Mouse (Mus musculus) forebrain, embryonic 16.5 days (tissue): Measurements from ENCODE around the gene Map2k3. TPM values are rescaled to one million over a fixed set of nuclear protein-coding genes. Genes with fewer than 3 reads are reported as not detected.
"Not testable (repeated sequence)": the region's sequence is repeated elsewhere in the genome, so short reads cannot be mapped to it uniquely, and the experiment has no call there.

Source experiments
- ATAC-seq: fragments of 200-750 bp; cut with Nextera tagmentation; 2 replicates; pipeline ENCODE4 v1.8.0; 2017; ENCODE audit warnings: mild to moderate bottlenecking, moderate library complexity
- H3K27ac ChIP-seq: fragments of 300-500 bp; sonication (generic); 2 replicates; pipeline ENCODE4 v1.5.1; 2014; ENCODE audit warnings: low read length, control low read depth
- H3K27me3 ChIP-seq: fragments of 300-500 bp; sonication (generic); replicated peaks from 2 replicates; pipeline ENCODE4 v1.6.1; 2014; ENCODE audit warnings: low read length; ENCODE audit not compliant: control insufficient read depth, insufficient read depth
- H3K36me3 ChIP-seq: fragments of 300-500 bp; sonication (generic); 2 replicates; pipeline ENCODE4 v1.6.1; 2014; ENCODE audit not compliant: control insufficient read depth, insufficient read depth
- H3K4me1 ChIP-seq: fragments of 300-500 bp; sonication (generic); replicated peaks from 2 replicates; pipeline ENCODE4 v1.6.1; 2014; ENCODE audit warnings: low read length; ENCODE audit not compliant: control insufficient read depth, insufficient read depth
- H3K4me2 ChIP-seq: fragments of 300-500 bp; sonication (generic); 2 replicates; pipeline ENCODE4 v1.6.1; 2014; ENCODE audit warnings: mild to moderate bottlenecking, low read length, control low read depth
- H3K4me3 ChIP-seq: fragments of 300-500 bp; sonication (generic); replicated peaks from 2 replicates; pipeline ENCODE4 v1.5.1; 2014; ENCODE audit warnings: mild to moderate bottlenecking, low read length, control low read depth
- H3K9ac ChIP-seq: fragments of 300-500 bp; sonication (generic); replicated peaks from 2 replicates; pipeline ENCODE4 v1.6.1; 2014; ENCODE audit warnings: low read depth, low read length, control low read depth
- H3K9me3 ChIP-seq: fragments of 300-500 bp; sonication (generic); 2 replicates; pipeline ENCODE4 v1.6.1; 2016; ENCODE audit warnings: low read length; ENCODE audit not compliant: control insufficient read depth
- WGBS: fragments of 180-500 bp; shearing (Covaris S2); extraction: QIAGEN DNeasy Blood & Tissue Kit; methylation state at CpG from one replicate; pipeline ENCODE4 v1.1.7; 2014; 5-methylcytosine and 5-hydroxymethylcytosine counted together
- polyA plus RNA-seq: library from polyadenylated mRNA; unstranded; fragments of >200 nt; fragmentation: Nextera tagmentation; extraction: Ambion mirVana; gene quantifications from 2 replicates; pipeline ENCODE4 v1.2.1, GENCODE M21; 2015

Map2k3 gene
- 33.6 and 38.1 TPM in 2 replicates for polyA plus RNA-seq

DNA sequence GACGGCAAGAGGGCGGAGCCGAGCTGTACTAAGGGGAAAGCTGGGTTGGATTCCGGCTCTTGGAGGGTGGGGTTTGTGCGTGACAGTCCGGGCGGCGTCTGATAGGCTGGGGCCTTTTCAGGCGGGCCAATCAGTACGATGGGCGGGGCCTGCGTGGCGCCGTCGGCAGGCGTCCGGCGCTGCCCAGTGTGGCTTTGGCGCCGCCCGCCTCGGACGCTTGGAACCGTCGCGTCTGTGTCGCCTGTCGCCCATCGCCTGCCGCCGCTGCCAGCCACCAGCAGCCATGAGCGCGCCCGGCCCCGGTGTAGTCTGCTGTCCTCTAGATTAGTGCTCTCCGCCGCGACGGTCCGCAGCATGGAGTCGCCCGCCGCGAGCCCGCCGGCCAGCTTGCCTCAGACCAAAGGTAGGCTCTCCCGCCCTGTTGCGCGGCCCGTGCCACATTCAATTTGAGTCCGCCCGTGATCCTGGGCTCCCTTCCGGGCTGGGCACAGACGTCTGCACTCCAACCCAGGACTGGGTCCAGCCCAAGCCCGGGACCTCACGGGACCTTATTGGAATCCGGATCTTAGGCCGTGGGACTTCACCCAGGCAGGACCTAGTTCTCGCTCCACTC, at the start of gene Map2k3:
Gene Map2k3, plus strand, starts transcription at position 165 of the 613 bp plus-strand sequence.
- no peaks in the 10 kb centered on the region for H3K36me3 ChIP-seq
- H3K4me3 ChIP-seq: peak within 1 kb of the TSS; percentile 93
- peak within 1 kb of the TSS; percentile 83 for H3K9ac ChIP-seq
- peaks cover 26% of the 10 kb centered on the region for H3K4me1 ChIP-seq
- under 1% methylated on average over 58 of the region's 59 CpGs for WGBS
- peak; percentile 98 for ATAC-seq
- H3K27ac ChIP-seq: peak within 1 kb of the TSS; percentile 59; the same call in 1 of the 2 replicates
- no peaks in the 10 kb centered on the region for H3K9me3 ChIP-seq
- peak within 1 kb of the TSS; percentile 92 for H3K4me2 ChIP-seq
- no peaks in the 10 kb centered on the region for H3K27me3 ChIP-seq

DNA sequence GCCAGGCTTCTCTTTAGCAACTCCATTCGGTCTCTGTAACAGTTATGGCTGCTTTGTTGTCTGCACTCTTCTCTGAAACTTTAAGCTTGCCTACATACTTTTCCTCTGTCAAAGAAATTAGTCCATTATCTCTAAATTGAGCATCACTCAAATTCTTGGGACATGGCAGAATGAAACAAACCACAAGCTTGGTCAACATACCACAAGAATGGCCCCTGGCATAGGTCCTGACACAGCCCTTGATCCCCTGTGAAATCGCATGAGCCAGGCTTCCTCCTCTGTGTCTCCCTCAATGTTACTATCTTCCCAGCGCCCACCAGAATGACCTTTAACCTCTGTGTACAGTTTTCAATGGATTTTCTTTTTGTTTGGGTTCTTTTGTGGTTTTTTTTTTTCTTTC, 49.4 kb upstream of the Map2k3 start:
- Histone ChIP-seq H3K4me1 (peaks cover 10% of the 10 kb centered on the region), H3K9ac (no peak overlapping the region), H3K4me2 (no peak overlapping the region), H3K27ac (no peak overlapping the region), H3K9me3 (no peaks in the 10 kb centered on the region), H3K27me3 (no peaks in the 10 kb centered on the region), H3K36me3 (no peaks in the 10 kb centered on the region), H3K4me3 (no peak overlapping the region)
- ATAC-seq: no peak
- WGBS: 74% methylated on average over 3 of the region's 3 CpGs

GRCm38 (mm10) chr11:60886986-60887385, 44.8 kb upstream of the Map2k3 start:
- H3K9me3 ChIP-seq, ATAC-seq, H3K4me2 ChIP-seq, H3K27me3 ChIP-seq, H3K4me3 ChIP-seq, H3K27ac ChIP-seq, H3K9ac ChIP-seq, H3K4me1 ChIP-seq, H3K36me3 ChIP-seq: not testable (repeated sequence)
- WGBS: 78% methylated on average over 2 of the region's 3 CpGs

- no peaks in the 10 kb centered on the region for H3K36me3 ChIP-seq
- no peak overlapping the region for H3K4me2 ChIP-seq
- H3K27me3 ChIP-seq: no peaks in the 10 kb centered on the region
- no peak for ATAC-seq
- no peak overlapping the region for H3K4me3 ChIP-seq
- H3K9me3 ChIP-seq: no peaks in the 10 kb centered on the region
- H3K27ac ChIP-seq: no peak overlapping the region
- no peaks in the 10 kb centered on the region for H3K4me1 ChIP-seq
- 73% methylated on average over 2 of the region's 2 CpGs for WGBS
- no peak overlapping the region for H3K9ac ChIP-seq
Observed at GRCm38 (mm10) chr11:60889861-60890260, 42.0 kb upstream of the Map2k3 start.

DNA sequence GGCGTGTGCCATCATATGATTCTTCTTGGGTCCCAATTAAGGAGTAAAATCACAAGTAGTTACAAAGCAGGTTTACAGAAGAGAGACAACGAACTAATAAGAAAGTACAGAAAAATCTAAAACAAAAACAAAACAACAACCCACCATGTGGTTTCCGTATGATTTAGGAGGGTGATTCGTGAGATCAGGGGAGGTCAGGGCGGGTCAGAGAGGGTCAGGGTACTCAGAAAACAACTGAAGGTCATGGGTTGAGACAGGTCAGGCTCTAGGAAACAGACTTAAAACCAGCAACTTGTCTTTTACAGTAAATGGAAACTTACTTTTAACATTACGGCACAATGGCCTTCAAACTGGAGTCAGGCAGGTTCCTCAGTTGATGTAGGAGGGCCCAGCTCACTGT, 41.5 kb upstream of the Map2k3 start:
- no peak overlapping the region for H3K27ac ChIP-seq
- no peak overlapping the region for H3K9ac ChIP-seq
- ATAC-seq: no peak
- H3K27me3 ChIP-seq: no peaks in the 10 kb centered on the region
- no peak overlapping the region for H3K4me2 ChIP-seq
- no peaks in the 10 kb centered on the region for H3K4me1 ChIP-seq
- 71% methylated on average over 6 of the region's 6 CpGs for WGBS
- H3K9me3 ChIP-seq: no peaks in the 10 kb centered on the region
- no peak overlapping the region for H3K4me3 ChIP-seq
- H3K36me3 ChIP-seq: no peaks in the 10 kb centered on the region

GRCm38 (mm10) chr11:60890744-60891143, 41.1 kb upstream of the Map2k3 start:
- Histone ChIP-seq H3K4me3 (no peak overlapping the region), H3K4me2 (no peak overlapping the region), H3K27ac (no peak overlapping the region), H3K27me3 (no peaks in the 10 kb centered on the region), H3K9ac (no peak overlapping the region), H3K36me3 (no peaks in the 10 kb centered on the region), H3K9me3 (no peaks in the 10 kb centered on the region), H3K4me1 (no peaks in the 10 kb centered on the region)
- 70% methylated on average over 3 of the region's 3 CpGs for WGBS
- ATAC-seq: no peak

DNA sequence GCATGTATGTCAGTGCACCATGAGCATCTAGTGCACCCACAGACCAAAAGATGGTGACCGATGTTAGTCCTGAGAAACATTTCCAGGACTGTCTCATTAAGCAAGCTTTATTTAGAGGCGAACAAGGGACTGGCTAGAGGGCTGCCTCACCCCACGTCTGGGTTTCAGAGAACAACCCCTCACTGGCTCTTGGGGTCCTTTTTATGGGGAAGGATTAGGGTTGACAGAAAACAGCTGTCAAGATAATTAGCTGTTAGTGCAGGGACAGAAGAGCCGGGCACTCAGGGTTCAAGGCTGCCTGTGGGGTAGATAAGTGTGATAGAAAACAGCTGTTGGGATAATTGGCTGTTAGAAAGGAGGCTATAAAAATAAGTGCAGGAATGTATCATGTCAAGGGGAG, 35.9 kb upstream of the Map2k3 start:
- Histone ChIP-seq H3K27me3 (no peaks in the 10 kb centered on the region), H3K27ac (no peak overlapping the region), H3K4me3 (no peak overlapping the region), H3K9ac (no peak overlapping the region), H3K4me1 (no peaks in the 10 kb centered on the region), H3K9me3 (no peaks in the 10 kb centered on the region), H3K4me2 (no peak overlapping the region), H3K36me3 (no peaks in the 10 kb centered on the region)
- no peak for ATAC-seq
- WGBS: 10% methylated on average over 4 of the region's 4 CpGs

DNA sequence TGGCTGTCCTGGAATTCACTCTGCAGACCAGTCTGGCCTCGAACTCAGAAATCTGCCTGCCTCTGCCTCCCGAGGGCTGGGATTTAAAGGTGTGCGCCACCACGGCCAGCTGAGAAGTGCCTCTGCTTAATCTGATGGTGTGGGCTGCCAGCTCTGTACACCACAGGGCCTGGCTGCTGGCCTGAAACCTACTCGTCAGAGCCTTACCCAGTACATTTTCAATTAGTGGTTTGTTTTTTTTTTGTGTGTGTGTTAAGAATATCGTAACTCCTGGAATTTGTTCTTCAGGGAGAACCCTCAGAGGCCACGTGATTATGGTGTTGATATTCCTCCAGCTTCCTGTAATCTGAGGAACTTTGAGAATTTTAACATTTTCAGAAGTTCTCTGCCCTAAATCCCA, 29.8 kb upstream of the Map2k3 start:
- Histone ChIP-seq H3K27me3 (no peaks in the 10 kb centered on the region), H3K4me2 (no peak overlapping the region), H3K36me3 (peaks cover 11% of the 10 kb centered on the region), H3K27ac (no peak overlapping the region), H3K9ac (no peak overlapping the region), H3K4me3 (no peak overlapping the region), H3K4me1 (no peaks in the 10 kb centered on the region), H3K9me3 (no peaks in the 10 kb centered on the region)
- no peak for ATAC-seq
- WGBS: 80% methylated on average over 7 of the region's 7 CpGs

DNA sequence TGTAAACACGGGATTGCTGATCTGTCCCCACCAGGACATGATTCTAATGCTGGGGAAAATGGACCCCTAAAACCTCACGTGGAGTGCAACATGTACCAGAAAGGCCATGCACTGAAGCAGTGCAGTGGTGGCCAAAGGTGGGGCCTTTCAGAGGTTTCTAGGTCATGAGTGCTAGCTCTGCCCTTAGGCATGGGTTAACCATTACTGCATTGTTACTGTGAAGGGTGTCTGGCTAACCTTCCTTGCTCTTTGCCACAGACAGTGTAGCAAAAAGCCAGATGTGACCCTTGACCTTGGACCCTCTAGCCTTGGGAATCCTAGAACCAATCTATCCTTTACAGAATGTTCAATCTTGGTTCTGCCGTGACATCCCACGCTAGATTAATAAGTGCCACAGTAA, 29.3 kb upstream of the Map2k3 start:
- no peak for ATAC-seq

DNA sequence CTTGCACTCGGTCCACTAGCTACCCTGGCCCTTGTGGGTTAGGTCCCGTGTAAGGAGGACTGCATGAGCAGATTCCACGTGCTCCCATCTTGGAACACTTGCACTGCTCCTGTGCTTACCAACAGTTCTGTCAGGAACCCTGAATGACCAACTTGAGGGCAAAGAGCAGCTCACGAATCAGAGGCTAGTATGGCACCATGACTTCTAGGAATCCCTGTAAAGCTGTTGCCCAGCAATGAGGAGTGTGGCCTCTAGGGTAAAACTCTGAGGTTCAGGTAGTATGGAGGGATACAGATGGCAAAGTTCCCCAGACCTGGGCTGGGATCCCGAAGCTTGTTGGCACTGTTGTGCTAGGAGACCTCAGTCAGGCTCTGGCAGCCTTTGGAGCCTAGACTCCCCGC, 28.2 kb upstream of the Map2k3 start:
- Histone ChIP-seq H3K4me1 (no peaks in the 10 kb centered on the region), H3K4me2 (no peak overlapping the region), H3K36me3 (peaks cover 11% of the 10 kb centered on the region), H3K9me3 (no peaks in the 10 kb centered on the region), H3K27me3 (no peaks in the 10 kb centered on the region), H3K9ac (no peak overlapping the region), H3K4me3 (no peak overlapping the region), H3K27ac (no peak overlapping the region)
- ATAC-seq: no peak
- WGBS: 86% methylated on average over 6 of the region's 6 CpGs

More for the DNA sequence above, 29.3 kb upstream of the Map2k3 start:
- no peak overlapping the region for H3K27ac ChIP-seq
- H3K9me3 ChIP-seq: no peaks in the 10 kb centered on the region
- H3K4me1 ChIP-seq: no peaks in the 10 kb centered on the region
- no peak overlapping the region for H3K9ac ChIP-seq
- H3K4me3 ChIP-seq: no peak overlapping the region
- no peak overlapping the region for H3K4me2 ChIP-seq
- H3K36me3 ChIP-seq: peaks cover 11% of the 10 kb centered on the region
- WGBS: 89% methylated on average over 4 of the region's 4 CpGs
- H3K27me3 ChIP-seq: no peaks in the 10 kb centered on the region
